Mouse (Mus musculus) olfactory bulb, adult 2 months (tissue): ENCODE data around the gene Lama1.

Experiments
- CTCF ChIP-seq: fragments of 200-500 bp; IDR thresholded peaks from 2 replicates; pipeline ENCODE4 v1.5.1; 2012; ENCODE audit warnings: low read depth, mild to moderate bottlenecking, low read length, moderate library complexity; ENCODE audit not compliant: insufficient read depth
- POLR2A ChIP-seq: fragments of 200-500 bp; IDR thresholded peaks from 2 replicates; pipeline ENCODE4 v1.6.1; 2012; ENCODE audit warnings: mild to moderate bottlenecking, low read depth, low read length, moderate library complexity; ENCODE audit not compliant: insufficient read depth

- no peak for TF ChIP-seq POLR2A
- TF ChIP-seq CTCF = no peak
Measured at GRCm38 (mm10) chr17:67701761-67702160, 4.7 kb downstream of the Lama1 start.
